Mouse (Mus musculus) left cerebral cortex, postnatal 10 days (tissue): ENCODE results near the gene Ubl5. TPM values are rescaled to one million over a fixed set of nuclear protein-coding genes. Genes with fewer than 3 reads are reported as not detected.

Source experiments
- DNase-seq, 2 experiments: peaks; one replicate each; pipeline ENCODE4 v3.0.0; 2021 to 2022; ENCODE audit warnings: low spot score in 2 of 2, mixed read lengths in 1 of 2; ENCODE audit errors: extremely low spot score in 1 of 2
- intact Hi-C: fragments of 180-260 bp; cut with DNase I; formaldehyde crosslinking; loops from one replicate; pipeline ENCODE4 v1.15.1; 2025
- total RNA-seq, 2 experiments: library from RNA; stranded (reverse); gene quantifications; 2 replicates each; pipeline ENCODE4 v1.2.3; 2021

The Ubl5 gene
- total RNA-seq, 2 experiments from 2014 or later = 326 to 331 TPM

DNA sequence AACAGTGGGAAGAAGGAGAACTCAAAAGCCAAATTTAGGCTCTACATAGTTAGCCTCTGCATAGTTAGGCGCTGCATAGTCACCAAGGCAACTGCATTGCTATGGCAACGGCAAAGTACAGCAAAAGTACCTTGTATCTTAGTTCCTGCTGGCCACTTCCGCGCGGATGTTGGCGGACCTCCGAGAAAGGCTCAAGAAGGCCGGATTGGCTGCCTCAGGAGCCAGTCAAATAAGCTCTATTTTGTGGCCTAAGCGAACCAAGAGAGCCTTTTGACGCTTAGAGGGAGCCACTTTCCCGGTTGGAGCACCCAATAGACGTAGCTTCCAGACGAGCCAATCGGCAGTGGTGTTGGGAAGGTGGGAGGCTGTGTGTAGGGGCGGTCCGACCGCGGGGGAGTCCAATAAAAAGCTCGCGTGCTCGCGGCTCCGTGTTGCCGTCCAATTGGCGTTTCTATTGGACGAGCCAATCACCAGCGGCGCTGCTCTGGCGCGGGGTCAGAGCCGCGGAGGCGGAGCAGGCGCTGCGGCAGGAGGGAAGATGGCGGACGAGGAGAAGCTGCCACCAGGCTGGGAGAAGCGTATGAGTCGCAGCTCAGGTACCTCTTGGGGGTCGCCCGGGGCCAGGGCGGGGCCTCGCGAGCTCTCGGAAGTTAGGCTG lies 9.1 kb downstream of the Ubl5 start, which contains the start of gene Pin1:
Gene Pin1, plus strand, starts transcription at position 494 of the 658 bp plus-strand sequence.
- intact Hi-C loops = no loop called here
- DNase-seq = peak; percentile 99 to 100

DNA sequence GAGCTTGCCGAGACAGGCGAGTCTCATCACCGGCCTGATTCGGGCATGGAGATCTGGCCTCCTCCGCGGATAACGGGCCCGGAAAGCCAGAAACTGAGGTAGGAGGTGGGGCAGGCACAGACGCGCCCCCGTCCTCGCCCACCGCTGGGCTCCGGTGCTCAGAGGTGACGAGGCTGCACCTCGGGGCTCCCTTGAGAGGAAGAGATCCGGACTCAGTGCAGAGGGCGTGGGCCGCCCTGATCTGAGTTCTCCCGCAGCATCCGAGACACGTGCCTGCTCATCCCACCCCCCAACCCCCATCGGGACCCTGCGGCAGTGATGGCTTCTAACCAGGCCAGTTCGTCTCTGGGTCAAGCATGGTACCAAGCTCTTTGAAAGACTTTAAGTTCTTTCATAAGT lies 9.6 kb downstream of the Ubl5 start:
- intact Hi-C loops = no loop called here
- DNase-seq = no peak

DNA sequence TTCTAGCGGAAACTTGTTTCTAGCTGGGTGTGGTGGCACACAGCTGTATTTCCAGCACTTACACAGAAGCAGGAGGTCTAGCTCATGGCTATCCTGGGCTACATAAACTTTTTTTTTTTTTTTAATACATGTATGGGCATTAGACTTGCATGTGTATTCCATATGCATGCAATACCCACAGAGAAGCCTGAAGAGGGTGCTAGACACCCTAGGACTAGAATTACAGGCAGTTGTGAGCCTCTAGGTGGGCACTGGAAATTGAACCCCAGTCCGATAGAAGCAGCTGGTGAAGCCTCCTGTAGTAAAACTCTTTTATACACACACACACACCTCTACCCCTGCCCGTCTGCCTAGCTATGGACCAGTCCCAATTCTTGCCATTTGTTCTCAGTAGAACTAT lies 11.2 kb downstream of the Ubl5 start:
- DNase-seq = no peak
- intact Hi-C loops = no loop called here

DNA sequence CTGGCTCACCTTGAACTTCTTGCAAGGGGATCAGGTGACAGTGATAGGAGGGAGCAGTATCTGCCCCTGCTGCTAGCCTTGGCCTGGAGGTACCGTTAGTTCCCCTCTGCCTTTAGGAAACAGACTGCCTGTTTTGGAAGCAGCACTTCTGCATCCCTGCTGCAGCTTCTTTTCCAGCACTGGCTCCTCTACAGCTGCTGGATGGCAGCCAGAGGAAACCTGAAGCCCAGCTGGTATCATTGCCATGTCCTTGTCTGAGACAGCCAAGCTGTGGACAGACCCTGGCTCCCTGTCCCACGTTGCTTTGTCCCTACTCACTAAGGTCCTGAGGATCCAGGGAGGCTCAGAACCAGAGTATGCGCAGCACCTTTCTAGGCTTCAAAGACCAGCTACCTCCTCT lies 14.9 kb downstream of the Ubl5 start:
- peak in 1 of 2 experiments; percentile 40 for DNase-seq
- intact Hi-C loops = no loop called here

DNA sequence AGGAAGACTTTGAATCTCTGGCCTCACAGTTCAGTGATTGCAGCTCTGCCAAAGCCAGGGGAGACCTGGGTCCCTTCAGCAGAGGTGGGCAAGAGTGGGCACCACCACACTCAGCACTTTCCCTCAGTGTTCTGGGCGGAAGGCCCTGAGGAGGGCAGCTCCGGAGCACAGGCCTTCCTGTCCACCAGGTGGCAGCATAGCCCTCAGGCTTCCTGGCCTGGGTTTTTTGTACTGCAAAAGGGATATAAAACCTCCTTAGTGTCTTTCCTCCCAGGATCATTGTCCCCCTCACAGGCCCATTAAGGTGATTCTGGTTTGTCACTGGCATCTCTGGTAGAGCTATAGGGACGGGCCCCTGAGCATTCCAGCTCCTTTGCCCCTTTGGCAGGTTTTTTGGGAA lies 19.6 kb downstream of the Ubl5 start:
- intact Hi-C loops = loop anchor here (1.0 to 5.0 kb wide), 3 partner anchors 65 to 170 kb away; no protein-coding TSS in a partner anchor
- peak; percentile 63 to 83 for DNase-seq

DNA sequence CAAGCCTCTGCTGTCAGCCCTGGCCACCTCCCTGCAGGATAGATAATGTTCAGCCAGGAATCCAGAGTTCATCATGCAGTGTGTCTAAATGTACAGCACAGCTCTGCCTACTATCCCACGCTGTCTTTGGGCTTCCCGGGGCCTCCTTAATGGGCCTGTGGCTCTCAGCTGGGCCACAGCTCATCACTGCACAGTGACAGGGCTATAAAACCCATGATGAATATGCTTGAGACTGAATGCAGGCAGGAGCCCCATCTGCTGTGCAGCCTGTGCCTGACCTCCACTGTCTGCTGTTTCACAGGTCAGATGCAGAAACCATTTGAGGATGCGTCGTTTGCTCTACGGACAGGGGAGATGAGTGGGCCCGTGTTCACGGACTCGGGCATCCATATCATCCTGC lies 20.2 kb downstream of the Ubl5 start:
- DNase-seq = peak in 1 of 2 experiments; percentile 19
- intact Hi-C loops = loop anchor here (1.0 to 5.0 kb wide), 3 partner anchors 64 to 169 kb away; no protein-coding TSS in a partner anchor

DNA sequence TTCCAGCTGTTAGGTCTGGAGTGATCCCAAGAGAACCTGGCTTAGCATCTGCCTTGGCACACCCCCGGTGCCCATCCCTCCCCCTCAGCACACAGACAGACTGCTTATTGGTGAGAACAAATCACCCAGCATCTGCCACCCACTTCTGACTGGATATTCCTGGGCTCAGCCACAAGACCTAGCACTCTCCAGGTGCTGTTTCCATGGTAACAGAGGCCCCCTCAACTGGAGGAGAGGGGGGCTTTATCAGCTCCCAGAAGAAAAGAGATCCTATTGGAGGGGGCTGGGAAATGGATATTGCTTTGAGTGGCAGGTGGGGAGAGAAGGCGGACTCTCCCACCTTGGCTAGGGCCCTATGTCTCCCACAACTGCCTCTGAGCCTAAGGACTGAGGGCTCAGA lies 21.3 kb downstream of the Ubl5 start:
- intact Hi-C loops = loop anchor here (5.0 kb wide), 2 partner anchors 78 to 168 kb away; no protein-coding TSS in a partner anchor
- peak; percentile 60 to 66 for DNase-seq

DNA sequence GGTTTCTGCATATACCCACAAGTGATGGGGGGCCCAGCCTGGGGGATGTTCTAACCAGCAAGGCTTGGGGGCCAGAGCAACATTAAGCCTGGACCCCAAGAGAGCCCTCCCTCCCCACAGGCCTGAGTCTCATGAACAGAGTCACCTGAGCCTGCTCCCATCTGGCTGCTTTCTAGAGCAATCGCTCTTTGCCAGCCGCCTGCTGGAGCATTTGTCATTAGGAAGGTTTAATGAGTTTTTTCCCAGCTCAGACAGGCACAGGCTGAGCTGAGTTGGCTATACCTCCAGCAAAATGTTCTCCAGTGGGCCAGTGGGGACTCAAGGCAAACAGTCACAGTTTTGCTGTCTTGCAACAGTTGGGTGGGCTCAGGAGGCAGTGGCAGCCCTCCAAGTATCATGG lies 21.7 kb downstream of the Ubl5 start:
- DNase-seq = peak in 1 of 2 experiments; percentile 38
- intact Hi-C loops = loop anchor here (5.0 kb wide), 2 partner anchors 78 to 168 kb away; no protein-coding TSS in a partner anchor

DNA sequence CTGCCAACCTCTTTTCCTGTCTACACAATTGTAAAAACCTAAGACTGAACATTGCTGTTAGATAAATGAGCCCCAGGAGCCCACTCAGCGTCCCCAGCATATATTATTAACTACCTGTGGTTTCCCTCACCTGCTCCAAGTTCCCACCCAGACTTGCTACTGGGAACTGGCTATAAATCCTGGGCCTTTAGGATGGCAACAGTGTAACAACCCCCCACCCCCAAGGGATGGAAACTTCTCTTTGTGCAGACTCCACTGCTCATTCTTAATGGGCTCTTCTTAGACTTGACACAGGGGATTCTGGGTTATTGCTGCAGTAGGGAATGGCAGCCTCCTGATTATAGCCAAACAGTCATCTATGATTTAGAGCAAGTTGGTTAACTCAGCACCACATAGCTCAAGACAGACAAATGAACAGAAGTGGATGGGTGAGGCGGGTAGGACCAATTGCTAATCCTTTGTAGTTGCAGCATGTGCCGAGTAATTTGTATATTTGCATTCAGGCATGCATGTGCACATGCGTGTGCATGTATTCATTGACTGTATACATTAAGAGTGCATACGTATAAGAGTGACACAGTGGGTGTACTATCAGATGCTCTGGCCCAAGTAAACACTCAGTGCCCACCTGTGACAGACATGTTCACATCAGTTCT lies 22.4 kb downstream of the Ubl5 start:
- DNase-seq = peak in 1 of 2 experiments; percentile 27
- intact Hi-C loops = loop anchor here (5.0 kb wide), 2 partner anchors 77 to 167 kb away; no protein-coding TSS in a partner anchor

DNA sequence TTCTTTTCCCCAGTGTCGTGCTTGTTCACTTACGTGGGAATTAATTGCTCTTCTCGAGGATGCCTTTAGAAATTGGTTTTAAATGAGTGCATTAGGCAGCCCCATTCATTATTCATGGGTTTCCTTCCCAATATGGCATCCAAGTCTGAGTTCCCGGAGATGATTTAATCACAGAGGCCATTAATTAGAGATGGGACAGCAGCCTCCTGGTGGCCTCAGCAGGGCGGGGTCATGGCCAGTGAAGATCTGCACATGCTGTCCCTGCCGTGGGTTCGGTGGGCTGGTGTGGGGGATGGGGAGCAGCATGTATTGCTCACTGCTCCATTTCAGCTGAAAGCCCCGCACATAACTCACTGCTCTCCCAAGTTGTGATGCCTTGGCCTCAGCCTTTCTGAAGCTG lies 23.2 kb downstream of the Ubl5 start:
- DNase-seq = peak in 1 of 2 experiments; percentile 51

DNA sequence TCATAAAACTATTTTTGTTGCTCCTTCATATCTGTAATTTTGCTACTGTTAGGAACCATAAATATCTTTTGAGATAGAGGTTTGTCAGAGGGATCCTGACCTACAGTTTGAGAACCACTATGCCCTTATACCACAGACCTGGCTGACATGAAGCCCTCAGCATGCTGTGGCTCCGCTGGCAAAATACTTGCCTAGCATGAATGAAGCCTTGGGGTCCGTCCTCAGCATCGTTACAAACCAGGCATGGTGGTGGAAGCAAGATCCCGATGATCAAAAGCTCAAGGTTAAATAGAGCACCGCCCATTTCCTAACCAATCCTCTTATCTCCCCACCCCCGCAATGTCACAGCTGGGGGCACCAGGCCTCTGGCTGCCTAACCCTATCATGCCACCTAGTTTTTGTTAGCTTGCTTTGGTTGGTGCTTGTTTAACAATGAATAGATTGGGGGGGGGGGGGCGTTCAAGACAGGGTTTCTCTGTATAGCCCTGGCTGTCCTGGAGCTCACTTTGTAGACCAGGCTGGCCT lies 23.9 kb downstream of the Ubl5 start:
- intact Hi-C loops = no loop called here
- DNase-seq = peak in 1 of 2 experiments; percentile 26

More for the DNA sequence above, 23.2 kb downstream of the Ubl5 start:
- intact Hi-C loops = no loop called here

DNA sequence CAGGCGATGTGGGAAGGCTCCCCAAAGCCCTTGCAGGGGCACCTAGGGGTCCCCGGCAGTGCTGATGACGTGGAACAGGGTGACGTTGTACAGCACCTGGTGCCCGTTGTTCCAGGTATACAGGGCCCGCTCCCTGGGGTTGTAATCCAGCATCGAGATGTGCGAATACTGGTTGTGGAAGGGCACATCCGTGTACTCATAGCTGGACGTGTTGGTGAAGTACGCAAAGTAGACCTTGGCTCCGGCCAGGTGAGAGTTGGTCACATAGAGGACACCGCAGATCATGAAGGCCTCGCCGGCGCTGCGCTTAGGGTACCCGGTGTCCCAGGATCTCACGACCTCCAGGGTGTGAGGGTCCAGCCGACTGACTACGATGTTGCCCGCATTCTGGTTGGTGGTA lies 25.4 kb downstream of the Ubl5 start:
- intact Hi-C loops = no loop called here
- peak in 1 of 2 experiments; percentile 36 for DNase-seq

DNA sequence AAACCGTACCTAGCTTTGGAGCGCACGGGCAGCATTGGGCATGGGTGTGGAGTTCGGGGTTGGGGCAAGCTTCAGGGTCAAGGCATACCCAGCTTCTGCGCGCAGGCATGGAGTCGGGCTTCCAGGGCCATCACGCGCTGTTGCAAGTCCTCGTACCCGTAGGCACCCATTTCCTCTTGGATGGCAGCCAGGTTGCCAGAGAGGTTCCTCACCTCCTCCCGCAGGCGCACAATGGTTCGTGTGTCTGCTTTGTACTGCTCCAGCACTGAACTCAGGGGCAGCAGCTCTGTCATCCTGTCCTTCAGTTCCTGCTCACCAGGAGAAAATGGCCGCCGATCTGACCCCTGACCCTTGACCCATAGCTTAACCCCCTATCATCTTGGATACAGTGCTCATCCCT lies 29.4 kb downstream of the Ubl5 start:
- DNase-seq = peak in 1 of 2 experiments; percentile 55
- intact Hi-C loops = no loop called here

DNA sequence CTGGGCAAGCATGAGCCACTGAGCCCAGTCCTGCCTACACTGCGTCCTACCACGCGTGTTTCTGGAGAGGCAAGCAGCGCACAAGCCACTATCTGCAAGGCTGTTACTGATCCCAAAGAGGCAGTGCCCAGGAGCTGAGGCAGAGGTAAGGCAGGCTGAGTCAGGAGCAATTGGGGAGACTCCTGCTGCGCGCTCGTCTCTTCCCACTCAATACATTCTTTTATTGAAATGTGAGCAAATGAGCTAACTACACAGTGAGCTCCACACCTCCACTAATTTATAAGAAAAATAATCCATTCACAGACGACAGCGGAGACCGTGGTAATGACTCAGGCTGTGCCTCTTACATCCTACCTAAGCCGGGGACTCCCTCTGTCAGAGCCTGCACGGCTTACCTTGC lies 35.2 kb downstream of the Ubl5 start:
- intact Hi-C loops = no loop called here
- no peak for DNase-seq

DNA sequence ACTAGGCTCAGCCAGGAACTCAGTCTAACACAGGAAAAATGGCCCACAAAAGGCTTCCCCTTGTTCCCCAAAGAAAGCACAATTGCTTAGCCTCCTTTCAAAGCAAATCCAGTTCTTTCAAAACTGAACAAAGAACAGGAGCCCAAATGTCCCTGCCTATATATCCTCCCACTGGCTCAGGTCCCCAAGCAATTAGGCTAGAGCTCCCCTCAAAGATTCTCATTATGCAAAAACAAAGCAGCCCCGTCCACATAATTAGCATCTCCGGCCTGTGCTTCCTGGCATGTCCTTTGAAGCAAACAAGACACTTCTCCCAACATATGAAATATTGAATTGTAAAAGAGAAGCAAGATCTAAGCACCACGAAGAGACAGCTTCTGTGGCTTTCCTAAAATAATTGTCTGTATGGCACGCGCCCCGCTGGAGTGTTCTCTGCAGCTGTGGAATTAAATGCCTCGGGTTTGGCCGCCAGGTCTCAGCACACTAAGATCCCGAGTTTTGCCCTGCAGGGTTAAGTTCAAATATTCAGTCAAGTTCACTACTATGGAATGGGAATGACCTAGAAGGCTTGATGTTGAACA lies 37.8 kb downstream of the Ubl5 start:
- DNase-seq = no peak
- intact Hi-C loops = loop anchor here (5.0 kb wide), 1 partner anchor 47 kb away; no protein-coding TSS in a partner anchor

DNA sequence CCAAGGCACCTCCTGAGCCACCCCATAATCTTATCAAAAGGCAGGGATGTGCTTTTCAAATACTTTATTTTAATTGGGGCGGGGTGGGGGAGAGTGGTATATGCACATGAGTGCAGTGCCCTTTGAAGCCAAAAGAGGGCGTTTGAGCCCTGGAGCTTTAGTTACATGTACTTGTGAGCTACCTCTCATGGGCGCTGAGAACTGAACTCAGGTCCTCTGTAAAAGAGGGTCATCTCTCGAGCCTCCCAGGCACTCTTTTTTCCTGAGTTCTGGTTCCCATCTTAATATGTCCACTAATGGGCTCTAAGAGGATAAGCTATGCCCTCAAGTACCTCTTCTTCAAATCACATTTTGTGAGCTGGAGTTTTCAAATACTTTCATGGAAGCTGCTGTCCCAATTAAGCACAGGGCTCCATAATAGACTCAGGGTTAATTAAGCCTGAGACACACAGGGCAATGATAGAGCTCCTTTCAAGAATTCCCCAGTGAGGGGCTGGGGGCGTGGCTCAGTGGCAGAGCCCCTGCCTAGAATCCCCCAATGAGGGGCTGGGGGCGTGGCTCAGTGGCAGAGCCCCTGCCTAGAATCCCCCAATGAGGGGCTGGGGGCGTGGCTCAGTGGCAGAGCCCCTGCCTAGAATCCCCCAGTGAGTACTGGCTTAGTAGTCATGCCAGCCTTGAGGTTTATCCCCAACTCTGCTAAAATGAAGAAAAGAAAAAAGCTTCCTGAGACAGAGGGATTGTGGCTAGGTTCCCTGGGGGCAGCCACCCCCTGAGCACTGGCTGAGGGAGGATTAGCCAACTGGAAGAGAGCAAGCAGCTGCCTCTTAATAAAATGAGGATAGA lies 39.1 kb downstream of the Ubl5 start:
- intact Hi-C loops = loop anchor here (5.0 kb wide), 1 partner anchor 46 kb away; no protein-coding TSS in a partner anchor

DNA sequence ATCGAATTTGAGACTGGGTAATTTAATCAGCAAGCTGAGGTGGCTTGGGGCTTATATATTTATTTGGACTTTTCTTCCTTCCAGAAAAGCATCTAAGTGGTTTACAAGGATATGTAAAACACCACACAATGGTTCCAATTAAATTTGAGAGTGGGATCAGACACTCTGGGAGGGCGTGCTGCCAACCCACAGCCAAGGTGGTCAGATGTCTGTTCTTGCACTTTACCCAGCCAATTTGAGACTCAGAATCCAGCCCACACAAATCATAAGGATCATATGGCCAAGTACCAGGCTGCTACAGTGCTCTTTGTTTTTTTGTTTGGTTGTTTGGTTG lies 39.7 kb downstream of the Ubl5 start:
- intact Hi-C loops = loop anchor here (5.0 kb wide), 1 partner anchor 45 kb away; no protein-coding TSS in a partner anchor
- DNase-seq = no peak

More for the DNA sequence above, 39.1 kb downstream of the Ubl5 start:
- no peak for DNase-seq

DNA sequence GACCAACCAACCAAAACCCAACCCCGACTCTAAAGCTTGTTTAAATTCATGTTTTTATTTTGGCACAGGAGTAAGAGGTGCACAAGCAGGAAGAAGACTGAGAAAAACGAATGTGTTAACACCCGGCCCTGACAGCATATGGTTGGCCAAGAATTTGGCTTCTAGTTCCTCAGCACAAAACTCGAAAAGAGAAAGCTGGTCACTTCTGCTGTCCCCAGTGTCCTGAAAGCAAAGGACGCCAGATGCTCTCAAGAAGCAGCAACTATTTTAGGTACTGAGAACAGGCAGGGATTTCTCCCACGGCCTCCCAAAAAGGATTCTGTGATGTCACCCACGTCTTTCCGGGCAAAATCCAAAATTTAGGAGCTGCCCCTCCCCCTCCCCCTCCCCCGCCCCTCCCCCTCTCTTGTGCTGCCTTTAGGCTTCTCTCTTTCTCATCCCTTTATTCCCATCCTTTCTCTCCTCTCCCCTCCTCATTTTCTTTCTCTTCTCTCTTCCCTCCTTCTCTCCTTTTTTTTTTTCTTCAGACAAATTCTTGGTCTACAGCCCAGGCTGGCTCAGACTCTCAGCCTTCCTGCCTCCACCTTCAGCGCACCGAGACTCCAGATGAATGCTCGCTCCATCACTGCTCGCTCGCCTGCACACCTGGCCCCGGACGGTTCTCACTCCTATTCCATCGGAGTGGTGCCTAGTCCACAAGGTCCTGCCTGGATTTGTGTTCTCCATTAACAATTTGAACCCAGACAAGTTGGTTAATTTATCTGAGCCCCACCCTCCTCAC lies 42.6 kb downstream of the Ubl5 start:
- intact Hi-C loops = no loop called here
- peak; percentile 37 to 70 for DNase-seq
